Mouse (Mus musculus) bone marrow macrophage, adult 2 months (primary cell): ENCODE data around the gene Trim38.

Source experiments
- CTCF ChIP-seq: IDR thresholded peaks from 2 replicates; pipeline ENCODE4 v1.5.1; 2012; ENCODE audit warnings: low read depth, mild to moderate bottlenecking, low read length, moderate library complexity
- POLR2A ChIP-seq: IDR thresholded peaks from 2 replicates; pipeline ENCODE4 v1.6.1; 2012; ENCODE audit warnings: mild to moderate bottlenecking, low read depth, low read length, borderline replicate concordance

DNA sequence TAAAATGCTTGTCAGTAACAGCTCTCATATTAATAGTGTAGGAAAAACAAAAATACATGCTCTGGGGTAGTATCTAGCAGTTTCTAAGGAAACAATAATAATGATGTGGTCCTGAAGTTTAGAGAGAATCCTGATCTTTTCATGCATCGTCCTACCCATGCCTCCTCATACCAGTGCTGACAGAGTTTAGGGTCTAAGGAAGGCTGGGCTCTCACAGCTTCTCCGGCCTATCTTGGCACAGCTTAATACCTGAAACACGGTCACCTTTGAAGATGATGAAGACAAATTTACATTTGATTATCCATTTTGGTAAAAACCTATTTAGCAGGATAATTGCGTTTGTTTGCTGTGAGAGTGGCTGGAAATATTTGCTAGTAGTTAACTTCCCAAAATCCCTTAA lies 25.8 kb upstream of the Trim38 start:
- TF ChIP-seq CTCF, result no peak
- no peak for TF ChIP-seq POLR2A
